In genomic region chr17:13129324-13129723, GRCm38 (mm10) we compare ENCODE assay signal across 12 mouse cellular contexts. TPM values are rescaled to one million over a fixed set of nuclear protein-coding genes. Genes with fewer than 3 reads are reported as not detected.
"Had no signal": no experiment of that assay in that cellular context is flagged by ENCODE, and none has a peak within 500 bp of the region (broad histone marks: within the 10 kb centered on the region; RNA-seq: fewer than 3 reads in every experiment).

No protein-coding gene starts in this region.

RNA-seq across cellular contexts. Expression of gene Unc93a, which starts 2.3 kb away (rescaled TPM):
- polyA plus RNA-seq: heart, embryonic 11.5 days; heart, embryonic 13.5 days; heart, embryonic 15.5 days; heart, postnatal 0 days; hindbrain, embryonic 11.5 days; hindbrain, embryonic 13.5 days; hindbrain, embryonic 15.5 days; intestine, embryonic 14.5 days; kidney, adult 2 months; kidney, embryonic 16.5 days; limb, embryonic 10.5 days; limb, embryonic 12.5 days had no signal
